Mouse (Mus musculus): ENCODE data around the gene Myo16.
A peak's percentile ranks its signal among the peaks of the same experiment; 100 is the strongest.

Myo16 gene

GRCm38 (mm10) chr8:10175976-10176375 is 22.3 kb downstream of the Myo16 start:
- DNase-seq (ENCODE audit: inconsistent ontology term): no peak

GRCm38 (mm10) chr8:10177131-10177530 is 23.4 kb downstream of the Myo16 start:
- no peak for DNase-seq (ENCODE audit: inconsistent ontology term)

- no peak for DNase-seq (ENCODE audit: inconsistent ontology term)
Observed at GRCm38 (mm10) chr8:10178986-10179385, 25.3 kb downstream of the Myo16 start.

GRCm38 (mm10) chr8:10190607-10191006 is 36.9 kb downstream of the Myo16 start:
- no peak for DNase-seq (ENCODE audit: inconsistent ontology term)

- DNase-seq (ENCODE audit: inconsistent ontology term): no peak
Observed at GRCm38 (mm10) chr8:10198164-10198563, 44.5 kb downstream of the Myo16 start.

- peak; percentile 65 for DNase-seq (ENCODE audit: inconsistent ontology term)
Observed at GRCm38 (mm10) chr8:10199301-10199700, 45.6 kb downstream of the Myo16 start.

- no peak for DNase-seq (ENCODE audit: inconsistent ontology term)
Observed at GRCm38 (mm10) chr8:10200042-10200441, 46.3 kb downstream of the Myo16 start.

- DNase-seq (ENCODE audit: inconsistent ontology term): no peak
Observed at GRCm38 (mm10) chr8:10215023-10215422, 61.3 kb downstream of the Myo16 start.

GRCm38 (mm10) chr8:10219761-10220276 is 66.1 kb downstream of the Myo16 start:
- no peak for DNase-seq (ENCODE audit: inconsistent ontology term)

- DNase-seq (ENCODE audit: inconsistent ontology term): no peak
Observed at GRCm38 (mm10) chr8:10222770-10223169, 69.1 kb downstream of the Myo16 start.

- DNase-seq (ENCODE audit: inconsistent ontology term): peak; percentile 6
Observed at GRCm38 (mm10) chr8:10223528-10224194, 70.0 kb downstream of the Myo16 start.

- no peak for DNase-seq (ENCODE audit: inconsistent ontology term)
Observed at GRCm38 (mm10) chr8:10224305-10224971, 70.7 kb downstream of the Myo16 start.

GRCm38 (mm10) chr8:10225018-10225417 is 71.3 kb downstream of the Myo16 start:
- no peak for DNase-seq (ENCODE audit: inconsistent ontology term)

- DNase-seq (ENCODE audit: inconsistent ontology term): peak; percentile 11
Observed at GRCm38 (mm10) chr8:10230746-10231369, 77.1 kb downstream of the Myo16 start.

- no peak for DNase-seq (ENCODE audit: inconsistent ontology term)
Observed at GRCm38 (mm10) chr8:10234516-10234915, 80.8 kb downstream of the Myo16 start.

- DNase-seq (ENCODE audit: inconsistent ontology term): no peak
Observed at GRCm38 (mm10) chr8:10243344-10243743, 89.6 kb downstream of the Myo16 start.

GRCm38 (mm10) chr8:10249156-10249555 is 95.4 kb downstream of the Myo16 start:
- peak; percentile 0 for DNase-seq (ENCODE audit: inconsistent ontology term)

- DNase-seq (ENCODE audit: inconsistent ontology term): no peak
Observed at GRCm38 (mm10) chr8:10255741-10256140, 102.0 kb downstream of the Myo16 start.

GRCm38 (mm10) chr8:10256563-10256962 is 102.9 kb downstream of the Myo16 start:
- DNase-seq (ENCODE audit: inconsistent ontology term): no peak

GRCm38 (mm10) chr8:10270094-10270493 is 116.4 kb downstream of the Myo16 start:
- DNase-seq (ENCODE audit: inconsistent ontology term): no peak

- no peak for DNase-seq (ENCODE audit: inconsistent ontology term)
Observed at GRCm38 (mm10) chr8:10292600-10292999, 138.9 kb downstream of the Myo16 start.

GRCm38 (mm10) chr8:10300797-10301196 is 147.1 kb downstream of the Myo16 start:
- peak; percentile 18 for DNase-seq (ENCODE audit: inconsistent ontology term)

- no peak for DNase-seq (ENCODE audit: inconsistent ontology term)
Observed at GRCm38 (mm10) chr8:10303061-10303460, 149.3 kb downstream of the Myo16 start.
